Mouse (Mus musculus): ENCODE measurements at regions not wholly inside any gene's neighbourhood (a gene's known extent, or its start where the extent isn't known, plus 50 kb on each side); places are given as distances from the start of the nearest gene placed in this dataset.

DNA sequence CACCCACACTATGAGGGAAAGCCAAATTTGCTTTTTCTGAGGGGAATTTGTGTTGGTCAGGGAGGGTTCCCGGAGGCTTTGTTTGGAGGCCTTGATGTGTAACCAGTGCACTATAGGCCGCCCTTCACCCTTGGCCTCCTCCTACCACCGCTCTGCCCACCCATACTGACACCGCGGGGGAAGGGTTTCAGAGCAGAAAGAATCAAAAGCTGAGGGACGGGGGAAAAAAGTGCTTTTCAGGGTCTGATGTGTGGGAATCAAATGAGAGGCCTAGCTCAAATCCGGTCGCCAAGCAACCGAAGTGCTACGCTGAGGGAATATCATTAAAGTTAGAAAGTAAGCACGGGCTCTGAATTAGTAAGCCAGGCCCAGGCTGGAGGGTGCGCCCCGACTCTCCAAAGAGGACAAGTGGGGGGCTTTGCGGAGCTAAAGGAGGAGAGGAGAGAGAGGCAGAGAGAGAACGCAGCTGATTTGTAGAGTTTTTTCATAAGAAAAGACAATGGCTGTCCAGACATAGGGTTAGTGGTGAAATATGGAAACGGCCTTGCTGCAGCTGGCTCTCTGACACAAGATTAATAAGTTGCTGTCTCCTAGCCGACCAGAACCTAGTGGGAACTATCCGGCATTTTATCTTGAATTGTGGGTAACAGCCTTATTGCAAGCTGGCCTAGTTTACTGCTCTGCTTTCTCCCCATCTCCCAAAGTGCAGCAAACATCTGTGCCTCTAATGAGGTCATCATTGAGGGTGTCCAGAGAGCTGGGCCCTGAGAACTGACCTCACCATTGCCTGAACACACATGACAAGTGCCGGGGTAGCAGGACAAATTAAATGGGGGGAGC, 438.3 kb downstream of the Sox2 start:
- WGBS: 67% methylated on average over 19 of the region's 19 CpGs
- Histone ChIP-seq H3K27ac (no peak overlapping the region), H3K27me3 (no peaks in the 10 kb centered on the region), H3K4me3 (no peak overlapping the region), H3K4me2 (replicated peaks) (no peak overlapping the region), H3K36me3 (no peaks in the 10 kb centered on the region), H3K9me3 (no peaks in the 10 kb centered on the region), H3K9ac (no peak overlapping the region), H3K4me1 (peaks cover 16% of the 10 kb centered on the region; the same call in 1 of the 2 replicates)
- ATAC-seq (ENCODE audit: low FRiP score, low read depth): no peak

DNA sequence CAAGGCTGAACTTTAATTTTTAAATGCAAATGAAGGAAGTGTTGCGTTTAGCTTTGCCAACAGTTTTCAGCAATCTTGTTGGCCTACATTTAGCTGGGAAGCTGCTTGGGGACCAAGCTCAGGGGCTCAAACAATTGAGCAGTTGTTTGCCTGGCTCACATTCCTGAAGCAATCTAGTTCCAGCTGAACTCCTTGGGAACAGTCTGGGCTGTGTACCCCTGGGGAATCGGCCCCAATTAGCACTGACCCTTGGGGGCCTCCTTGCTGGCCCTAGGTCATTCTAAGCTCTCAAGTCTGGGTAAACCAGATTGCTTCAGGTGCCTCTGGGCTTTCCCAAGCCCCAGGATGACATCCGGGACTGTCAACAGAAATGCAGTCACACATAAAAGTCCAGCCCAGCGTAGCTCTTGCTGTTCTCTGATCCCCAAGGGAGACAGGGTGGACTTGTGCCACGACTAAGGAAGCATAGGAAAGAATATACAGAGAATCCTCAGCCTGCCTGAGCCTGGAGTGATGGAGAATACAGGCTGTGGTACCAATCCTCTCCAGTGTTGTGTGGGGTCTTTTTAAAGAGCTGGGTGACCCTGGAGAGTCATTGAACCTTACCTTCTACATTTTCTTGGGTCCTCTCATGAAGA, 440.4 kb downstream of the Sox2 start:
- H3K9ac ChIP-seq: no peak overlapping the region
- H3K27me3 ChIP-seq: no peaks in the 10 kb centered on the region
- H3K4me1 ChIP-seq: peaks cover 12% of the 10 kb centered on the region; the same call in 1 of the 2 replicates
- ATAC-seq (ENCODE audit: low FRiP score, low read depth): no peak; the same call in 1 of the 2 replicates
- WGBS: 59% methylated on average over 5 of the region's 5 CpGs
- H3K4me2 ChIP-seq (replicated peaks): no peak overlapping the region
- H3K36me3 ChIP-seq: no peaks in the 10 kb centered on the region
- no peak overlapping the region for H3K4me3 ChIP-seq
- no peak overlapping the region for H3K27ac ChIP-seq
- H3K9me3 ChIP-seq: no peaks in the 10 kb centered on the region

DNA sequence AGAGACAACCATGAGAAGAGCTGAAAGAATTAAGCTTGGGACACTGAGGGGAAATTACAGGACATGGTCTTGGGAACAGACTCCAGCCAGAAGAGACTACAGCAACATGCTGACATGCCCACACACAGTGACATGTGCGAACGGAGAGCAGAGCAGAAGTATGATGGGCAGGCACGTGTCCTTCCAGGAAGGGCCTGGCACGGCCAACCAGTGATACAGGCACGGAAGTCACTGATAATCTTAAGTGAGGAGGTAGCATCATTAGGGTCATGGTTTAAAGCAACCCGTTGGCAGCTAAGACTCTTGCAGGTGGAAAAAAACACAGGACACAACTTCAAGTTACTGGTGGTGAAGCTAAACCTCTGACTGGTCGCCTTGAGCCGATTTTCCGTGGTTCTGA, 442.8 kb downstream of the Sox2 start:
- Histone ChIP-seq H3K27ac (no peak overlapping the region), H3K4me2 (replicated peaks) (no peak overlapping the region), H3K4me1 (peaks cover 12% of the 10 kb centered on the region; the same call in 1 of the 2 replicates), H3K9ac (no peak overlapping the region), H3K4me3 (no peak overlapping the region), H3K27me3 (no peaks in the 10 kb centered on the region), H3K9me3 (no peaks in the 10 kb centered on the region), H3K36me3 (no peaks in the 10 kb centered on the region)
- ATAC-seq (ENCODE audit: low FRiP score, low read depth): no peak
- WGBS: 73% methylated on average over 9 of the region's 9 CpGs

DNA sequence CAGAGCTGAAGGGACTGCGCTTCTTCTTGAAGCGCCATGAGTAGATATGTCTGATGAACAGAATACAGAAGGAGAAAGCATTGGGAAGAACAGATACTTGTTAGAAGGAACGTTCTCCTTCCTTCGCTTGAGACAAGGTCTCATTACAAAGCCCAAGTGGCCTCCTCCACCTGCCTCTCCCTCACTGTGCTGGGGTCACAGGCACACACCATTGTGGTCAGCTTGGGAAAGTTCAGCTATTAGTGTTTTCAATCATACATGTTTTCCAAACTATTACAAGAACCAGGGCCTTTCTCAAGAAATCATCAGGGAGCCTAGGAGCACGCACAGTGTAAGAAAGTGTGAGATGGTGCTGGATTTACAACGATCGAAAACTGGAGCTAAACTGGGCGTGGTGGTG, 445.0 kb downstream of the Sox2 start:
- peaks cover 6% of the 10 kb centered on the region; the same call in 1 of the 2 replicates for H3K4me1 ChIP-seq
- no peak overlapping the region for H3K4me2 ChIP-seq (replicated peaks)
- H3K9me3 ChIP-seq: no peaks in the 10 kb centered on the region
- no peak overlapping the region for H3K4me3 ChIP-seq
- WGBS: 88% methylated on average over 8 of the region's 8 CpGs
- H3K27me3 ChIP-seq: peaks cover 4% of the 10 kb centered on the region; the same call in 1 of the 2 replicates
- H3K9ac ChIP-seq: no peak overlapping the region
- no peaks in the 10 kb centered on the region for H3K36me3 ChIP-seq
- ATAC-seq (ENCODE audit: low FRiP score, low read depth): no peak
- H3K27ac ChIP-seq: no peak overlapping the region

DNA sequence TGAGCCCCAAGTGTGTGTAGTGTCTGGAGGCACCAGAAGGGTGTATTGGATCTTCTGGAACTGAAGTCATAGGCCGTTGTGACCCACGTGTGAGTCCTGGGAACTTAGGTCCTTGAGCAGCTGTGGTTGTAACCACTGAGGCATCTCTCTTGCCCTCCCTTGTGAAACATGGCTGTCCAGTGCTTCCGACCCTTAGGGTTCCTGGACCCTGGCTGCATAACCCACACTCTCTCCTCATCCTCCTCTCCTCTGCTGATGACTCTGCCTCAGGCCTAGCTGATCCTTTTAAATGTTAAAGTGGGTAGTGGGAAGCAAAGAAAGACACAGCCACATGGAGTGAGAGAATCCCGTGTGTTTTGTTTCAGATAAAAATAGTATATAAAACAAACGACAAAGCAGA, 446.2 kb downstream of the Sox2 start:
- no peak for ATAC-seq (ENCODE audit: low FRiP score, low read depth)

DNA sequence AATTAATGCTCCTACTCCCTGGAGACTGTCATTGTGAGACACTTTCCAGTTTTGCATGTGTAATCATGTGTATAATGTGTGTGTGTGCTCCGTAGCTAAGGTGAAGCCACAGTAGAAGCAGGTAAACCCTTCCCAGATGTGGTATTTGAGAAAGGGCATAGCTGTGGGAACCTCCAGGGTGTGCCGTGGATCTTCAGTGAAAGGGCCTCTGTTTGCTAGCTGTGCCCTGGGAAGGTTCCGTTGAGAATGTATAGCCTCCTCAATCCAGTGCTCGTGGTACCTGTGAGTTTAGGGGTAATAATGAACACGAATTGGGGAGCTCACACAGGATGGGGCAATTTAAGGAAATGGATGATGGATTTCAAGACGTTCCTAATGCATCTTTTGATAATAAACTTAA, 447.6 kb downstream of the Sox2 start:
- peaks cover 16% of the 10 kb centered on the region; the same call in 1 of the 2 replicates for H3K27me3 ChIP-seq
- no peak overlapping the region for H3K27ac ChIP-seq
- no peak for ATAC-seq (ENCODE audit: low FRiP score, low read depth)
- H3K9me3 ChIP-seq: no peaks in the 10 kb centered on the region
- H3K36me3 ChIP-seq: no peaks in the 10 kb centered on the region
- WGBS: 74% methylated on average over 6 of the region's 6 CpGs
- no peak overlapping the region for H3K9ac ChIP-seq
- no peak overlapping the region for H3K4me2 ChIP-seq (replicated peaks)
- 0 out of 2 replicates have a peak, but pooled peaks cover 5% of the 10 kb centered on the region for H3K4me1 ChIP-seq
- H3K4me3 ChIP-seq: no peak overlapping the region

More for the DNA sequence above, 446.2 kb downstream of the Sox2 start:
- H3K36me3 ChIP-seq: no peaks in the 10 kb centered on the region
- no peaks in the 10 kb centered on the region for H3K9me3 ChIP-seq
- no peak overlapping the region for H3K27ac ChIP-seq
- H3K9ac ChIP-seq: no peak overlapping the region
- 87% methylated on average over 5 of the region's 5 CpGs for WGBS
- no peaks in the 10 kb centered on the region for H3K4me1 ChIP-seq
- H3K4me3 ChIP-seq: no peak overlapping the region
- H3K4me2 ChIP-seq (replicated peaks): no peak overlapping the region
- peaks cover 9% of the 10 kb centered on the region; the same call in 1 of the 2 replicates for H3K27me3 ChIP-seq

DNA sequence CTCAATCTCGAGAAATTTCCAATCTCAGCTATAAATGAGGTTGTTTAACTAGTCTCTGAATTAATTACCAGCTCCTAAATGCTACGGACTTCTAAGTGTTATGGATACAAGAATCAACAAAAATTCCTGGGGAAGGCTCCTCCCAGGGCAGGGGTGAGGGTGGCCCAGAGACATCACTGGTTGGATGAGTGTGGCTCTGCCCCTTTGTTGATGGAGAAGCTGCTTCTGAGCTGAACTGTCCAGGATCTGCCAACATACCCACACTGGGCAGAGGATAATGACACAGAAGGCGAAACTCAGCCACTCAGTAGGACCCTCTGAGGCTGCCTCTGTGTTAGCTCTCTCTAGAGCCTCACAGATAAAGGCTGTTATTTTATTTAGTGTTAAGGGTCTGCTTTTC, 449.0 kb downstream of the Sox2 start:
- H3K4me2 ChIP-seq (replicated peaks): no peak overlapping the region
- 59% methylated on average over 3 of the region's 3 CpGs for WGBS

DNA sequence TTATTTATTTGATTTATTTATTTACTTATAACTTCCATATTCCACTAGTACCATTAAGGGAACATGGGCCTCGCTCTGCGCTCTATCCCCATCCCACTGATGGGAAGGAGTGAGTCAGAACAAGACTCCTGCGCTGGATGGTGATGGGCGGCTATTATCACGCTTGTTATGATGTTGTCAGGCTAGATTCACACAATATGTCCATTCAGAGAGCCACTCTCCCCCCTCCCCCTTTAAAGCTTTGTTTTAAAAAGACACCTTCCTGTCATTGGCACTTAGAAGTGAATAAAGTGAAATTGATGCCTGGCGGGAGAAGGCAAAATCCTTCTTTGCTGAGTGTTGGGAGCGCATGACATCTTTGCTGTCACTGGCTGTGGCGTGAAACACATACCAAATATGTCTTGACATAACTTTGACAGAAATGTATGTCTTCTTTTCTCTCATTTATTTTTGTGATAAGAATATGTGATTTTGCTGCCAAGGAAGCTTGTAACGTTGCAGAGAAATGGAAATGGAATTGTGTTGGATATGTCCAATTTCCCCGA, 449.7 kb downstream of the Sox2 start:
- Histone ChIP-seq H3K4me3 (no peak overlapping the region), H3K9me3 (no peaks in the 10 kb centered on the region), H3K4me1 (0 out of 2 replicates have a peak, but pooled peaks cover 8% of the 10 kb centered on the region), H3K27me3 (peaks cover 27% of the 10 kb centered on the region), H3K27ac (no peak overlapping the region), H3K36me3 (no peaks in the 10 kb centered on the region), H3K4me2 (replicated peaks) (no peak overlapping the region), H3K9ac (no peak overlapping the region)
- ATAC-seq (ENCODE audit: low FRiP score, low read depth): no peak
- 88% methylated on average over 10 of the region's 10 CpGs for WGBS

More for the DNA sequence above, 449.0 kb downstream of the Sox2 start:
- ATAC-seq (ENCODE audit: low FRiP score, low read depth): no peak
- Histone ChIP-seq H3K4me1 (0 out of 2 replicates have a peak, but pooled peaks cover 8% of the 10 kb centered on the region), H3K9ac (no peak overlapping the region), H3K4me3 (no peak overlapping the region), H3K27ac (no peak overlapping the region), H3K9me3 (no peaks in the 10 kb centered on the region), H3K36me3 (no peaks in the 10 kb centered on the region), H3K27me3 (peaks cover 23% of the 10 kb centered on the region)

DNA sequence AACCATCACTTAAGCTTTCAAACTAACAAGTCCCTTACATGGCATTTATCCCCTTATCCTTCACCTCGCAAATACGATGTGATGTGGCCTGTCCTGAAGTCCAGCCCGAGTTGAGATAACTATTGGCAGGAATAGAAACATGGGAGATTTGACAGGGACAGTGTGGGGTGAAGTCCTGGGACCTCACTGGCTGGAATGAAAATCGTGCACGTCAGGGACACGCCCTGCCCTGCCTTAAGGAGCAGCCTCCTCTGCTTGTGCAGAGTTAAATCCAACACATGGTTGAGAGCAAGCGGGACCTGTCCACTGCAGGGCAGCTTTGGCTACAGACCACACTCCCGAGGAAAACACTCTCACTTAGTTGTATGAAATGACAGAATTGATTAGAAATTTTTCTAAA, 451.1 kb downstream of the Sox2 start:
- Histone ChIP-seq H3K9ac (no peak overlapping the region), H3K36me3 (no peaks in the 10 kb centered on the region), H3K9me3 (no peaks in the 10 kb centered on the region), H3K4me1 (0 out of 2 replicates have a peak, but pooled peaks cover 8% of the 10 kb centered on the region), H3K4me3 (no peak overlapping the region), H3K4me2 (replicated peaks) (no peak overlapping the region), H3K27ac (no peak overlapping the region), H3K27me3 (peaks cover 36% of the 10 kb centered on the region)
- 81% methylated on average over 8 of the region's 8 CpGs for WGBS
- ATAC-seq (ENCODE audit: low FRiP score, low read depth): no peak

DNA sequence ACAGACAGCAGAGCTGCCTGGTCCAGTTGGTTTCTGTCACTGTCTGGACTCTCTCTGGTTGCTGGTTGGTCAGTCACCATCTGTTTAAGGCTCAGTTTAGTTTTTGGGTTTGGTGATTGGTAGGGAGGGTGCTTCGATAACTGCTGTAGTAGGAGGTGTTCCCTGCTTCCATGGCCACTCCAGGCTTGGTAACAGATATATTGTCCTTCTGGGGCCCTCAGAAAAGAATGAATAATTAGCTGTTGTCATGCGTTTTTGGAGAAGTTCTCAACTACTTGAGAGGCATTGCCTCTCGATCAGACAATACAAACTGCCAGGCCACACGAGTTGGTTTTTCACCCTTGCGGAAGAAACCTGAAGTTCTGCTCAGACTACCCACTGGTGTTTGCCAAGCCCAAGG, 451.7 kb downstream of the Sox2 start:
- H3K4me2 ChIP-seq (replicated peaks): no peak overlapping the region
- H3K9me3 ChIP-seq: no peaks in the 10 kb centered on the region
- no peaks in the 10 kb centered on the region for H3K36me3 ChIP-seq
- 72% methylated on average over 5 of the region's 5 CpGs for WGBS
- no peak overlapping the region for H3K27ac ChIP-seq
- ATAC-seq (ENCODE audit: low FRiP score, low read depth): no peak
- H3K4me1 ChIP-seq: 0 out of 2 replicates have a peak, but pooled peaks cover 8% of the 10 kb centered on the region
- no peak overlapping the region for H3K4me3 ChIP-seq
- no peak overlapping the region for H3K9ac ChIP-seq
- peaks cover 39% of the 10 kb centered on the region for H3K27me3 ChIP-seq

DNA sequence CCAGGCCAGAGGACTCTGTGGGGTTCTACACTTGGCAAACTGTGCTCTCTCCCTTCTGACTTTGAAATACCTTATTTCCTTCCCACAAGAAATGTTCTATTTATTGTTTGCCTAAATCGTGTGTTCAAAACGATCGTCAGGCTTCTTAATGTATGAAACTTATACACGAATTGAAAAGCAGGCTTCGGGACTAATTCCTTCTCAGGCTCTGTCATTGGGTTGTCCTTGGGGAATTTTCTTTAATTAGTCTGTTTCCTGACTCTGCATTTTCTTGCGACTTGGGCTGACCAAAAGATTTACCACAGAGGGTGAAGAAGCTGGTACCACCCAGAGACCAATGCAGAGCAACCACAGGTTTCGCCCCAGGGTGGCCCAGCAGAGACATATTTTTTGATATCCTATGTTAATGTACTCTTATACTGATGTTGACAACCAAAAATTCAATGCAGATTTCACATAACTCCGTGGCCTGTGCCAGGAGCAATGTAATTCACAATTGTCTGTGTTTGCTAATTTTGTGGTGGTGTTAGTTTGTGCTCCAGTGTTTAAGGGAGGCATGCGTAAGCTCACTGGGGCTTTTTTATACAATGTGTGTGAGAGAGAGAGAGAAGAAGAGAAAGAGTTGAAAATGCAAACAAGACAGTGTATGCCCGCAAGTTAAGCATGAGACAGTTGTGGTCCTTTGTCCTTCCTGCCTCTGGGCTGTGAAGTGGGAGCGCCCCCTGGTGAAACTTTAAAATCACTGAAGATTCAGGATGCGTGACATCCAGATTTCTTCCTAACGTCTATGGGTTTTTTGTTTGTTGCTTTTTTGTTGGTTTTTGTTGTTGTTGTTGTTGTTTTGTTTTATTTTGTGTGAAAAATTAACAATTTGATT, 452.7 kb downstream of the Sox2 start:
- H3K4me2 ChIP-seq (replicated peaks): no peak overlapping the region
- peak; percentile 72; the same call in 1 of the 2 replicates for ATAC-seq (ENCODE audit: low FRiP score, low read depth)
- H3K27ac ChIP-seq: no peak overlapping the region
- H3K36me3 ChIP-seq: no peaks in the 10 kb centered on the region
- H3K9ac ChIP-seq: no peak overlapping the region
- WGBS: 46% methylated on average over 13 of the region's 13 CpGs
- peaks cover 39% of the 10 kb centered on the region for H3K27me3 ChIP-seq
- H3K4me3 ChIP-seq: no peak overlapping the region
- no peaks in the 10 kb centered on the region for H3K9me3 ChIP-seq
- H3K4me1 ChIP-seq: 0 out of 2 replicates have a peak, but pooled peaks cover 8% of the 10 kb centered on the region
